Mouse (Mus musculus) yolk sac, embryonic 10.5 days (tissue): ENCODE measurements at regions not wholly inside any gene's neighbourhood (a gene's known extent, or its start where the extent isn't known, plus 50 kb on each side); places are given as distances from the start of the nearest gene placed in this dataset.

ENCODE experiments used
- DNase-seq: peaks from one replicate; pipeline ENCODE4 v3.0.0-alpha.2; 2017; ENCODE audit warnings: low spot score

- no peak for DNase-seq
Measured at GRCm38 (mm10) chr10:70336741-70337140, 91.8 kb downstream of the Slc16a9 start.

GRCm38 (mm10) chr10:70359421-70359820 is 80.9 kb upstream of the Fam13c start:
- DNase-seq, result no peak

GRCm38 (mm10) chr10:70359834-70360233 is 80.4 kb upstream of the Fam13c start:
- DNase-seq, result no peak

- DNase-seq, result no peak
Measured at GRCm38 (mm10) chr10:70363054-70363453, 77.2 kb upstream of the Fam13c start.

GRCm38 (mm10) chr10:70364218-70364975 is 75.9 kb upstream of the Fam13c start:
- no peak for DNase-seq

- DNase-seq, result no peak
Measured at GRCm38 (mm10) chr10:70364976-70365345, 75.3 kb upstream of the Fam13c start.

- no peak for DNase-seq
Measured at GRCm38 (mm10) chr10:70365504-70365903, 74.8 kb upstream of the Fam13c start.

GRCm38 (mm10) chr10:70367866-70368265 is 72.4 kb upstream of the Fam13c start:
- no peak for DNase-seq

- DNase-seq, result peak; percentile 4
Measured at GRCm38 (mm10) chr10:70368685-70369084, 71.6 kb upstream of the Fam13c start.

- DNase-seq, result no peak
Measured at GRCm38 (mm10) chr10:70372411-70373136, 67.7 kb upstream of the Fam13c start.

- no peak for DNase-seq
Measured at GRCm38 (mm10) chr10:70373207-70373606, 67.1 kb upstream of the Fam13c start.

- DNase-seq, result no peak
Measured at GRCm38 (mm10) chr10:70373836-70374235, 66.4 kb upstream of the Fam13c start.

GRCm38 (mm10) chr10:70374726-70375125 is 65.6 kb upstream of the Fam13c start:
- no peak for DNase-seq

GRCm38 (mm10) chr10:70380041-70380651 is 60.1 kb upstream of the Fam13c start:
- DNase-seq, result no peak

GRCm38 (mm10) chr10:70384689-70385088 is 55.6 kb upstream of the Fam13c start:
- no peak for DNase-seq

GRCm38 (mm10) chr10:70387729-70388128 is 52.6 kb upstream of the Fam13c start:
- no peak for DNase-seq
